Mouse (Mus musculus) neural tube, embryonic 14.5 days (tissue): ENCODE measurements around the gene Fasl. TPM values are rescaled to one million over a fixed set of nuclear protein-coding genes. Genes with fewer than 3 reads are reported as not detected.

Source experiments
- ATAC-seq: fragments of 200-750 bp; cut with Nextera tagmentation; 2 replicates; pipeline ENCODE4 v1.8.0; 2017; ENCODE audit warnings: low read depth, mild to moderate bottlenecking, moderate TSS enrichment, moderate library complexity
- H3K27ac ChIP-seq: fragments of 300-500 bp; sonication (generic); 2 replicates; pipeline ENCODE4 v1.5.1; 2014; ENCODE audit warnings: low read depth, mild to moderate bottlenecking, control low read depth, low read length, moderate library complexity, mixed read lengths
- H3K27me3 ChIP-seq: fragments of 300-500 bp; sonication (generic); 2 replicates; pipeline ENCODE4 v1.6.1; 2014; ENCODE audit warnings: low read length; ENCODE audit not compliant: control insufficient read depth, insufficient read depth
- H3K36me3 ChIP-seq: fragments of 300-500 bp; sonication (generic); 2 replicates; pipeline ENCODE4 v1.6.1; 2014; ENCODE audit warnings: low read length, mixed read lengths; ENCODE audit not compliant: control insufficient read depth, insufficient read depth
- H3K4me1 ChIP-seq: fragments of 300-500 bp; sonication (generic); 2 replicates; pipeline ENCODE4 v1.6.1; 2014; ENCODE audit warnings: low read length; ENCODE audit not compliant: control insufficient read depth, insufficient read depth
- H3K4me2 ChIP-seq: fragments of 300-500 bp; sonication (generic); 2 replicates; pipeline ENCODE4 v1.6.1; 2014; ENCODE audit warnings: mild to moderate bottlenecking, low read depth, low read length, control low read depth
- H3K4me3 ChIP-seq: fragments of 300-500 bp; sonication (generic); 2 replicates; pipeline ENCODE4 v1.5.1; 2014; ENCODE audit warnings: low read depth, low read length, control low read depth, mixed read lengths
- H3K9ac ChIP-seq: fragments of 300-500 bp; sonication (generic); replicated peaks from 2 replicates; pipeline ENCODE4 v1.6.1; 2014; ENCODE audit warnings: low read depth, mild to moderate bottlenecking, control low read depth, low read length, mixed read lengths
- H3K9me3 ChIP-seq: fragments of 300-500 bp; sonication (generic); 2 replicates; pipeline ENCODE4 v1.6.1; 2016; ENCODE audit warnings: low read length; ENCODE audit not compliant: control insufficient read depth
- WGBS: fragments of 180-500 bp; shearing (Covaris S2); extraction: QIAGEN DNeasy Blood & Tissue Kit; methylation state at CpG from one replicate; pipeline ENCODE4 v1.1.7; 2014; 5-methylcytosine and 5-hydroxymethylcytosine counted together
- polyA plus RNA-seq: library from polyadenylated mRNA; unstranded; fragments of >200 nt; fragmentation: Nextera tagmentation; extraction: Ambion mirVana; gene quantifications from 2 replicates; pipeline ENCODE4 v1.2.1, GENCODE M21; 2014

The Fasl gene
- polyA plus RNA-seq, 1 experiment from 2014 or later, result 0.40 TPM

DNA sequence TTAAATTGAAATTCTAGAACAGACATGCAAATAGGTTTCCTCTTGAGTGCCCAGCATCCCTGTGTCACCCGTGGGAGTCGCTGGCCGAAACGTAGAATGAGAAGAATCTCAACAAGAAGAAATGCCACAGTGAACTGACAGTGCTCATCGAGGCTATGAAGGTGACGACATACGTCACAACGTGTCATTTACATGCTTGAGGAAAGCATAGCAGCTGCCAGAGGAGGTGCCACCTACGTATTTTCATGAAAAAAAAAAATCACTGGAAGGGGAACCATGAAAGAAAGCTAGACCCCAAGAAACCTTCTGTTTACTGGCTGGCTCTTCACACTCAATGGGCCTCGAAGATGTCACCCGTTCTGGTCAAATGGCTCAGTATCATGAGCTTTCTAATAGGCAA is 54.0 kb downstream of the Fasl start:
- Histone ChIP-seq H3K36me3 (no peaks in the 10 kb centered on the region), H3K4me1 (no peaks in the 10 kb centered on the region), H3K4me3 (no peak overlapping the region), H3K9me3 (no peaks in the 10 kb centered on the region), H3K4me2 (no peak overlapping the region), H3K27ac (no peak overlapping the region), H3K27me3 (no peaks in the 10 kb centered on the region), H3K9ac (no peak overlapping the region)
- no peak for ATAC-seq
- WGBS, result 92% methylated on average over 11 of the region's 11 CpGs

Other genes starting within 250 kb of the Fasl start
- gene Suco, start 88.2 kb upstream of the Fasl start, polyA plus RNA-seq, result 31.3 and 33.9 TPM in 2 replicates
- gene Pigc, start 180.7 kb upstream of the Fasl start, polyA plus RNA-seq, result 32.8 and 35.4 TPM in 2 replicates
- 0.20 TPM in 1 of 2 replicates, not detected in the other for gene 4930558K02Rik, start 191.1 kb upstream of the Fasl start, polyA plus RNA-seq